Mouse (Mus musculus): ENCODE results near the gene Sgk1. TPM values are rescaled to one million over a fixed set of nuclear protein-coding genes. Genes with fewer than 3 reads are reported as not detected.
"Not testable (repeated sequence)": the region's sequence is repeated elsewhere in the genome, so short reads cannot be mapped to it uniquely, and the experiment has no call there.

The Sgk1 gene
- polyA plus RNA-seq, 2 experiments = 33.4 to 39.9 TPM

GRCm38 (mm10) chr10:21889141-21889765, 7.3 kb downstream of the Sgk1 start:
- no peak for TF ChIP-seq POLR2A (IDR thresholded peaks at IDR 0.05; ENCODE audit: borderline replicate concordance, extremely low read depth, insufficient read depth, insufficient read length)
- 53% methylated on average over 3 of the region's 3 CpGs for WGBS
- no peak; the same call in 1 of the 2 replicates for ATAC-seq (ENCODE audit: low FRiP score, low read depth)
- Histone ChIP-seq H3K4me3 (replicated peaks; ENCODE audit: low read length) (no peak overlapping the region), H3K4me1 (ENCODE audit: control insufficient read depth, insufficient read depth, low read length) (peaks cover 8% of the 10 kb centered on the region), H3K9ac (ENCODE audit: low read depth, low read length, severe bottlenecking) (no peak overlapping the region), H3K27me3 (ENCODE audit: control insufficient read depth, insufficient read depth, low read length) (no peaks in the 10 kb centered on the region), H3K36me3 (ENCODE audit: control insufficient read depth, insufficient read depth, low read length) (no peaks in the 10 kb centered on the region), H3K27ac (replicated peaks; ENCODE audit: low read depth, low read length) (no peak overlapping the region), H3K9me3 (ENCODE audit: control insufficient read depth, low read length) (no peaks in the 10 kb centered on the region), H3K4me2 (replicated peaks; ENCODE audit: low read depth, low read length, severe bottlenecking) (no peak overlapping the region)
- no peak for DNase-seq (ENCODE audit: low spot score)

DNA sequence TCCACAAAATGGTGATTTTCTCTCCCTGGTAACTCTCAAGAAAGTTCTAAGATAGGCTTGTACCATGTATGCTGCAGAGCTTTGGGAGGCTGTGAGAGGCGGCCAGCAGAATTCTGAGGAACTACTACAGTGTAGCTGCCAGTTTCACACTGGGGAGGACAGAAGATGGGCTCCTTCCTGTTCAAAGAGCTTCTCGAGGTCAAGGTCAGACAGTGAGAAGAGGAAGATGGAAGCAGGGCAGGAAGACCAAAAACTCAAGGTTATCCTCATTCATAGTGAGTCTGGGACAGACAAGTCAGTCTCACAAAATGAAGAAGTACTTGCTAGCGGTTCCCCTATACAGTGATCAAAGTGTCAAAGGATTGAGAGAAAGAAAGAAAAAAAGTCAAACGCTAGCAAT, 8.3 kb downstream of the Sgk1 start:
- TF ChIP-seq POLR2A (IDR thresholded peaks at IDR 0.05; ENCODE audit: borderline replicate concordance, extremely low read depth, insufficient read depth, insufficient read length) = no peak
- DNase-seq (ENCODE audit: low spot score) (no peak), ATAC-seq (ENCODE audit: low FRiP score, low read depth) (no peak)
- H3K4me3 ChIP-seq (replicated peaks; ENCODE audit: low read length) = no peak overlapping the region
- H3K36me3 ChIP-seq (ENCODE audit: control insufficient read depth, insufficient read depth, low read length) = no peaks in the 10 kb centered on the region
- H3K4me1 ChIP-seq (ENCODE audit: control insufficient read depth, insufficient read depth, low read length) = peaks cover 5% of the 10 kb centered on the region; the same call in 1 of the 2 replicates
- H3K9me3 ChIP-seq (ENCODE audit: control insufficient read depth, low read length) = no peaks in the 10 kb centered on the region
- no peaks in the 10 kb centered on the region for H3K27me3 ChIP-seq (ENCODE audit: control insufficient read depth, insufficient read depth, low read length)
- H3K27ac ChIP-seq (replicated peaks; ENCODE audit: low read depth, low read length) = no peak overlapping the region
- no peak overlapping the region for H3K9ac ChIP-seq (ENCODE audit: low read depth, low read length, severe bottlenecking)
- no peak overlapping the region for H3K4me2 ChIP-seq (replicated peaks; ENCODE audit: low read depth, low read length, severe bottlenecking)
- 89% methylated on average over 4 of the region's 4 CpGs for WGBS

- H3K4me1 ChIP-seq (ENCODE audit: control insufficient read depth, insufficient read depth, low read length) = peaks cover 5% of the 10 kb centered on the region; the same call in 1 of the 2 replicates
- TF ChIP-seq POLR2A (IDR thresholded peaks at IDR 0.05; ENCODE audit: borderline replicate concordance, extremely low read depth, insufficient read depth, insufficient read length) = no peak
- H3K27ac ChIP-seq (replicated peaks; ENCODE audit: low read depth, low read length) = no peak overlapping the region
- no peaks in the 10 kb centered on the region for H3K36me3 ChIP-seq (ENCODE audit: control insufficient read depth, insufficient read depth, low read length)
- H3K4me3 ChIP-seq (replicated peaks; ENCODE audit: low read length) = no peak overlapping the region
- no peak for ATAC-seq (ENCODE audit: low FRiP score, low read depth)
- DNase-seq (ENCODE audit: low spot score) = no peak
- no peaks in the 10 kb centered on the region for H3K9me3 ChIP-seq (ENCODE audit: control insufficient read depth, low read length)
- no peaks in the 10 kb centered on the region for H3K27me3 ChIP-seq (ENCODE audit: control insufficient read depth, insufficient read depth, low read length)
- no peak overlapping the region for H3K4me2 ChIP-seq (replicated peaks; ENCODE audit: low read depth, low read length, severe bottlenecking)
- H3K9ac ChIP-seq (ENCODE audit: low read depth, low read length, severe bottlenecking) = no peak overlapping the region
- WGBS = 62% methylated on average over 7 of the region's 7 CpGs
These were observed 9.5 kb downstream of the Sgk1 start for GRCm38 (mm10) chr10:21891442-21891841.

DNA sequence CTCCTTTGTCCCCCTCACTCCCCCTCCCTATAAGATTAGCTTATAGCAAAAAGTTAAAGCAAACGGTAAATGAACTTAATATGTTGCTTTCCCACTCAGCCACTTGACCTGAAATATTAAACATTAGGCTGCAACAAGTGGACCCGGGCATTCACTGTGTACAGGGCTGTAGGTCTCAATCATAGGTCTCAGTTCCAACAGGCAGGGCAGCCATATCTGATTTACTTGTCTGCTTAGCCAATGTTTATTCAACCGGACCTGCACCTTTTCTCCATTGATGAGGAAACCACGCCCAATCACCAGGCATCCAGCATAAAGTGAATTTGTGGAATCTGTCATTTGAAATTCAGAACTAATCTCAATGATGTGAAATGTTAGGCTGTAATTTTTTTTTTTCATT, 10.1 kb downstream of the Sgk1 start:
- Histone ChIP-seq H3K9me3 (ENCODE audit: control insufficient read depth, low read length) (no peaks in the 10 kb centered on the region), H3K4me2 (replicated peaks; ENCODE audit: low read depth, low read length, severe bottlenecking) (no peak overlapping the region), H3K27ac (replicated peaks; ENCODE audit: low read depth, low read length) (no peak overlapping the region), H3K27me3 (ENCODE audit: control insufficient read depth, insufficient read depth, low read length) (no peaks in the 10 kb centered on the region), H3K4me1 (ENCODE audit: control insufficient read depth, insufficient read depth, low read length) (peaks cover 5% of the 10 kb centered on the region; the same call in 1 of the 2 replicates), H3K36me3 (ENCODE audit: control insufficient read depth, insufficient read depth, low read length) (no peaks in the 10 kb centered on the region), H3K4me3 (replicated peaks; ENCODE audit: low read length) (no peak overlapping the region), H3K9ac (ENCODE audit: low read depth, low read length, severe bottlenecking) (no peak overlapping the region)
- no peak for ATAC-seq (ENCODE audit: low FRiP score, low read depth)
- no peak for TF ChIP-seq POLR2A (IDR thresholded peaks at IDR 0.05; ENCODE audit: borderline replicate concordance, extremely low read depth, insufficient read depth, insufficient read length)
- 80% methylated on average over 4 of the region's 4 CpGs for WGBS
- no peak for DNase-seq (ENCODE audit: low spot score)

GRCm38 (mm10) chr10:21898417-21898816, 16.4 kb downstream of the Sgk1 start:
- ATAC-seq (ENCODE audit: low FRiP score, low read depth) = no peak
- Histone ChIP-seq H3K27me3 (ENCODE audit: control insufficient read depth, insufficient read depth, low read length) (no peaks in the 10 kb centered on the region), H3K27ac (replicated peaks; ENCODE audit: low read depth, low read length) (no peak overlapping the region), H3K4me2 (replicated peaks; ENCODE audit: low read depth, low read length, severe bottlenecking) (no peak overlapping the region), H3K4me1 (ENCODE audit: control insufficient read depth, insufficient read depth, low read length) (no peaks in the 10 kb centered on the region), H3K9ac (ENCODE audit: low read depth, low read length, severe bottlenecking) (no peak overlapping the region), H3K4me3 (replicated peaks; ENCODE audit: low read length) (no peak overlapping the region), H3K9me3 (ENCODE audit: control insufficient read depth, low read length) (no peaks in the 10 kb centered on the region), H3K36me3 (ENCODE audit: control insufficient read depth, insufficient read depth, low read length) (no peaks in the 10 kb centered on the region)
- TF ChIP-seq POLR2A (IDR thresholded peaks at IDR 0.05; ENCODE audit: borderline replicate concordance, extremely low read depth, insufficient read depth, insufficient read length) = no peak
- WGBS = 92% methylated on average over 4 of the region's 4 CpGs
- no peak for DNase-seq (ENCODE audit: low spot score)

GRCm38 (mm10) chr10:21898851-21899250, 16.9 kb downstream of the Sgk1 start:
- not testable (repeated sequence) for H3K36me3 ChIP-seq (ENCODE audit: control insufficient read depth, insufficient read depth, low read length); H3K27me3 ChIP-seq (ENCODE audit: control insufficient read depth, insufficient read depth, low read length); H3K9me3 ChIP-seq (ENCODE audit: control insufficient read depth, low read length); H3K27ac ChIP-seq (replicated peaks; ENCODE audit: low read depth, low read length); H3K4me1 ChIP-seq (ENCODE audit: control insufficient read depth, insufficient read depth, low read length); H3K4me3 ChIP-seq (replicated peaks; ENCODE audit: low read length); H3K9ac ChIP-seq (ENCODE audit: low read depth, low read length, severe bottlenecking); ATAC-seq (ENCODE audit: low FRiP score, low read depth); H3K4me2 ChIP-seq (replicated peaks; ENCODE audit: low read depth, low read length, severe bottlenecking); DNase-seq (ENCODE audit: low spot score)
- 89% methylated on average over 17 of the region's 17 CpGs for WGBS

All from limb, embryonic 14.5 days (tissue).